Mouse (Mus musculus) G1E (cell line): ENCODE data around the gene Twnk. TPM values are rescaled to one million over a fixed set of nuclear protein-coding genes. Genes with fewer than 3 reads are reported as not detected.

Experiments used
- ATAC-seq: 2 replicates; pipeline ENCODE4 v1.8.0; 2016; ENCODE audit warnings: mild to moderate bottlenecking; ENCODE audit not compliant: insufficient number of reproducible peaks, poor library complexity, low FRiP score, severe bottlenecking; ENCODE audit errors: extremely low read depth
- DNase-seq: peaks from one replicate; pipeline ENCODE4 v3.0.0; 2012; ENCODE audit warnings: low spot score
- H3K27me3 ChIP-seq: 2 replicates; pipeline ENCODE4 v1.6.1; 2012; ENCODE audit warnings: mild to moderate bottlenecking, low read length, inconsistent platforms; ENCODE audit not compliant: insufficient read depth
- H3K36me3 ChIP-seq: replicated peaks from 2 replicates; pipeline ENCODE3; 2012; ENCODE audit warnings: mild to moderate bottlenecking, inconsistent platforms
- H3K4me1 ChIP-seq: 2 replicates; pipeline ENCODE4 v1.6.1; 2012; ENCODE audit warnings: low read depth, low read length, inconsistent platforms, mixed read lengths; ENCODE audit not compliant: insufficient read depth
- H3K4me3 ChIP-seq: 2 replicates; pipeline ENCODE4 v1.5.1; 2012; ENCODE audit warnings: low read depth, mild to moderate bottlenecking, inconsistent platforms, low read length, moderate library complexity, mixed read lengths
- H3K9me3 ChIP-seq: replicated peaks from 2 replicates; pipeline ENCODE4 v1.6.1; 2012; ENCODE audit warnings: inconsistent platforms
- CTCF ChIP-seq: IDR thresholded peaks from 2 replicates; pipeline ENCODE4 v1.5.1; 2012; ENCODE audit warnings: low read depth, low read length, inconsistent platforms, mixed read lengths
- GATA1 ChIP-seq: IDR thresholded peaks from 2 replicates; pipeline ENCODE4 v1.6.1; 2012; ENCODE audit warnings: borderline replicate concordance, low read length, inconsistent platforms, mixed read lengths
- GATA2 ChIP-seq: IDR thresholded peaks from 2 replicates; pipeline ENCODE4 v1.6.1; 2012; ENCODE audit warnings: low read depth, low read length, inconsistent platforms, borderline replicate concordance
- POLR2AphosphoS5 ChIP-seq: IDR thresholded peaks from 2 replicates; pipeline ENCODE4 v1.6.1; 2012; ENCODE audit warnings: low read depth, low read length, inconsistent platforms; ENCODE audit not compliant: insufficient replicate concordance
- TAL1 ChIP-seq: conservative IDR thresholded peaks from 2 replicates; pipeline ENCODE4 v1.6.1; 2012; ENCODE audit warnings: low read depth, low read length, inconsistent platforms, mixed read lengths
- polyA plus RNA-seq: library from polyadenylated mRNA; stranded (reverse); fragments of >175 nt; gene quantifications from 2 replicates; pipeline ENCODE4 v1.2.3, GENCODE M21; 2012
- total RNA-seq, 2 experiments: library from RNA; stranded (forward) in 1 of 2; stranded (reverse) in 1 of 2; fragments of 200-1000 nt in 1 of 2; fragments of >200 nt in 1 of 2; fragmentation: Nextera tagmentation in 1 of 2; gene quantifications; 2 replicates each; pipeline ENCODE4 v1.2.3; 2014 to 2017

Twnk gene
- total and polyA plus RNA-seq, 3 experiments: 14.7 to 22.4 (median 22.0) TPM

DNA sequence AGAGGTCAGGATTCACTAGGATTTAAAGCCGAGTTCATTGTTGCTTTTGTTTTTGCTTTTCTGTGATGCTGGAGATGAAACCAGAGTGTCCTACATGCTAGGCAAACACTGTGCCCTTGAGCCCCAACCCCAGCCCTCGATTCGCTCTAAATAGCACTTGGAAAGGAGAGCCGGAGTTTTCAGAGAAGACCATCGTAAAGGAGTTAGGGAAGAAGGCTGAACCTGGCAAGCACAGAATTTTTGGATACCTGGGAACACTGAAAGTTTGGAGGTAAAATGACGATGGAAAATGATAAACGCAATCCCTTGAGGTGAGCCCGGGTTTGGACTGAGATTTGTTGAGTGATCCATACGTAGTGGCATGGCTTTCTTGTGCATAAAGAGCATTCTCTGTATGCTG lies 17.1 kb upstream of the Twnk start:
- TF ChIP-seq POLR2AphosphoS5 (no peak), GATA1 (no peak), GATA2 (no peak), TAL1 (no peak), CTCF (no peak)
- DNase-seq (no peak), ATAC-seq (no peak)
- H3K4me3 ChIP-seq: no peak overlapping the region
- H3K9me3 ChIP-seq: no peaks in the 10 kb centered on the region
- peaks cover 34% of the 10 kb centered on the region for H3K4me1 ChIP-seq
- peaks cover 52% of the 10 kb centered on the region for H3K27me3 ChIP-seq
- peaks cover 10% of the 10 kb centered on the region for H3K36me3 ChIP-seq

DNA sequence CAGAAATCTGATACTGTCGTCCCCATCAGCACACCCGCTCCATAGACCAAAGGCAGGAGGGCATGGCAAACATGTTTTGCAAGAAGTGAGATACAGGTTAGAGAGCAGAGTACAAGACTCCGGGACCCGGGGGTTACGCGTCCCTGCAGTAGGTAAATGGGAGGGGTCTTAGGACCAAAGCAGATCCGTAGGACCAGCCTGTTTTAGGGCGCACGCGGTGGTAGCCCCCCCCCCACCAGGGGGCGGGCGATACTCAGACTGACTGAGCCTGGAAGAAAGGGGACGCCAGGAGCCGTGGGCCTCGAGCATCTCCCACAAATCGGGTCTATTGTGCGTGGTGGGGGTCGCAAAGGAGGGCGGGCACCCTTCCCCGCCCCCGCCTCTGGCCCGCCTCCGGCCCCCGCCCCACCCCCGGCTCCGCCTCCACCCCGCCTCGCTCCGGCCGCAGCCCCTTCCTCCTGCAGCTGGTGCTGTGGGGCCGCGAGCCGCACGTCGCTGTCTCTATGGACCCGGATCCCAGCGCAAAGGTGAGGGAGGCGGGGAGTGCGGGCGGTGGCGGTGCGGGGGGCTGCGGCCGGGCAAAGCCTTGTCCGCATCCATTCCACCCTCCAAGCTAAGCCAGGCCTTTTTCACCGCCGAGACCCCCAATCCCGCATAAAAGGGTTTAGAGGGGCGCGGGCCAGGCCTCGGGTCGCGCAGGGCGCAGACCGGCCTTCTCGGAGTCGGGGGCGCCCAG lies 16.5 kb upstream of the Twnk start, which contains the start of gene Sema4g:
TSS of gene Sema4g (plus strand) at position 271 of the 736 bp plus-strand sequence.
- peaks cover 34% of the 10 kb centered on the region for H3K4me1 ChIP-seq
- peaks cover 52% of the 10 kb centered on the region for H3K27me3 ChIP-seq
- TF ChIP-seq GATA2 (no peak), CTCF (0 out of 2 replicates have a peak, but pooled peaks have one; percentile 10), POLR2AphosphoS5 (no peak), GATA1 (no peak), TAL1 (no peak)
- H3K4me3 ChIP-seq: peak within 1 kb of the TSS; percentile 69
- H3K9me3 ChIP-seq: no peaks in the 10 kb centered on the region
- peaks cover 7% of the 10 kb centered on the region for H3K36me3 ChIP-seq
- ATAC-seq (no peak), DNase-seq (peak; percentile 56)

DNA sequence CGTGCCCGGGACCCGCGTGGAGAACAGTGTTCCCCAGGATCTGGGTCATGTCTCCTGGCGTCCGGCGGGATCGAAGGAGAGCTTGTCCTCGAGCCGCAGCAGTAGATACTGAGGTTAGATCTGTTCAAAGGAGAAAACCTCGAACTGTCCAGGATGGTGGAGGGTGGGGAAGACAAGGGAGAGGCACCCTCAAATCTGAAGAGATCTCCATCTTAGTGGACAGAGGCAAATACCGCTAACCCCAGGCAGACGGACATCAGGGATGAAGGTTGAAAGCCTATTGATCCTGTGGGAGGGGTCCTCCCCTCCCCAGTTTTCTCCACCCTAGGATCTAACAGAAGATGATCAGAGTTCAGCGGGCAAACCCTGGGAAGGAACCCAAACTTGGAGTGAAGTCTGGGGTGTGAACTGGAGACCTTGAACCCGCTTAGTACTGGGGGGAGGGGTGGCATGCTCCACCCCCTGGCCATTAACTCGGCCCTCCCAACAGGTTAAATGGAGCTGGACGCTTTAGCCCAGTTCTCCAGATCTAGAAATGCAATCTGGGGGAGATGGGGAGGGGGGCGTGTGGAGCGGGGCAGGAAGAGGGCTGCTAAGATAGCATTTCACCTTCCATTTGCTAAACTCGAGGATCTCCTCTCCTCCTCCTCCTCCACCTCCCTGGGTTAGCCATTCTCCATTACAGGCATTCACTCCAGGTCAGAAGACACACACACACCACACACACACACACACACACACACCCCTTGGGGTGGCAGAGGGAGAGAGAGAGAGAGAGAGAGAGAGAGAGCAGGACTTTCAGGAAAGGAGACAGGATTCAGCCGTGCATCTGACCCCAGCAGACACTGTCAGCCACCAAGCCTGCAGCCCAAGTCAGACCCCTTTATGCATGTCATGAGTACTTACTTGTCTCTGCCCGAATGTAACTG lies 15.6 kb upstream of the Twnk start:
- Histone ChIP-seq H3K4me1 (peaks cover 34% of the 10 kb centered on the region), H3K9me3 (no peaks in the 10 kb centered on the region), H3K36me3 (peaks cover under 1% of the 10 kb centered on the region), H3K27me3 (peaks cover 58% of the 10 kb centered on the region), H3K4me3 (peak overlapping the region; percentile 69; the same call in 1 of the 2 replicates)
- no peak for DNase-seq
- no peak for ATAC-seq
- TF ChIP-seq POLR2AphosphoS5 (no peak), TAL1 (no peak), CTCF (no peak), GATA1 (no peak), GATA2 (no peak)

DNA sequence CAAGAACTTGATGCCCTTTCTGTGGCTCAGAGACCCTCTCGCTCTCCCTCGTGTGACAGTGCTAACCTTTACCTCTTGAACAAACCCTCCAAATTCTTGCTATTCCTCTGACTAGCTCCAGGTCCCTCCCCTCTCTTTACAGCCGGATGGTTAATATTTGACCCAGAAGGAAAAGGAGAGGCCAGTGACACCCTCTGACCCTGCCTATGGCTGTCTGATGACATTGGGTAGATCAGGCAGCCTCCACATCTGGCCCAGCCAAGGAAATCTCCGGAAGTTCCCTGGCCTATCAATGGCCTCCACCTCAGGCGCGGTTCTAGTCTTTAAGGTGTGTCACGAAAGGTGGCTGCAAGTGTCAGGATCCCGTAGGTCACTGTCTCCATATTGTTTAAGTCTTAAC lies 14.4 kb upstream of the Twnk start:
- DNase-seq (no peak), ATAC-seq (no peak)
- Histone ChIP-seq H3K4me1 (peaks cover 27% of the 10 kb centered on the region), H3K4me3 (no peak overlapping the region), H3K36me3 (no peaks in the 10 kb centered on the region), H3K9me3 (no peaks in the 10 kb centered on the region), H3K27me3 (peaks cover 66% of the 10 kb centered on the region)
- TF ChIP-seq GATA2 (no peak), TAL1 (no peak), CTCF (no peak), POLR2AphosphoS5 (no peak), GATA1 (no peak)

DNA sequence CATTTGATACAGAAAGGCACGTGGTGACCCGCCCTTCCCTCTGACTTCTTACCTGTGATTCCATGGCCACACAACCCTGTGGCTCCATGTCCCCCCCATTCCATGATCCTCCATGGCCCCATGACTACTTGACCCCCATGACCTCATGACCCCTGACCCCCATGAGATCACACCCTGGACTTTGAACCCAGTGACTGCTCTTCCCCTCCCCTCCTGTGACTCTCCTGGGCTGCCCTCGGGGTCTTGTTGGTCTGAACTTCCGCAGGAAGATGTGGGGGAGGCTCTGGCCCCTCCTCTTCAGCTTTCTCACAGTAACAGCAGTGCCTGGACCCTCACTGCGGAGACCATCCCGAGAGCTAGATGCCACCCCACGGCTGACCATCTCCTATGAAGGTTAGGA lies 13.2 kb upstream of the Twnk start:
- Histone ChIP-seq H3K4me3 (no peak overlapping the region), H3K9me3 (no peaks in the 10 kb centered on the region), H3K27me3 (peaks cover 71% of the 10 kb centered on the region), H3K36me3 (no peaks in the 10 kb centered on the region), H3K4me1 (peaks cover 31% of the 10 kb centered on the region)
- ATAC-seq: no peak
- no peak for DNase-seq
- TF ChIP-seq POLR2AphosphoS5 (no peak), GATA1 (no peak), GATA2 (no peak), TAL1 (no peak), CTCF (no peak)

DNA sequence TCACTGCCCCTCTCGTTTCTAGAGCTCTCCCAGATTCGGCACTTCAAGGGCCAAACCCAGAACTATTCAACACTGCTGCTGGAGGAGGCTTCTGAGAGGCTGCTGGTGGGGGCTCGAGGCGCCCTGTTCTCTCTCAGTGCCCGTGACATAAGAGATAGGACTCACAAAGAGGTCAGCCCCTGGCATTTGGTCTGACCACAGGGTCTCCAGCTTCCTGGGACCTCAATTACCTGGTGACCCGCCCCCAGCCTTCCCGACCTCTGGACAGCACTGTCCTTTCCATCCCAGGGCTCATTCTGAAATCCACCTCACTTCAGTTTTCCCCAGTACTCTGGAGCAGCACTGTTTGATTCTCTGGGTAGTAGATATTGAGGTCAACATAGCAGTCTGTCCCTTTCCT lies 12.8 kb upstream of the Twnk start:
- H3K4me3 ChIP-seq: no peak overlapping the region
- H3K4me1 ChIP-seq: peaks cover 36% of the 10 kb centered on the region
- no peaks in the 10 kb centered on the region for H3K9me3 ChIP-seq
- ATAC-seq: no peak
- DNase-seq: no peak
- H3K27me3 ChIP-seq: peaks cover 75% of the 10 kb centered on the region
- TF ChIP-seq GATA2 (no peak), CTCF (no peak), GATA1 (no peak), TAL1 (no peak)
- H3K36me3 ChIP-seq: no peaks in the 10 kb centered on the region
